Mouse (Mus musculus) cortical plate, adult 2 months (tissue): Measurements from ENCODE around the gene Olfr545. TPM values are rescaled to one million over a fixed set of nuclear protein-coding genes. Genes with fewer than 3 reads are reported as not detected.
A peak's percentile ranks its signal among the peaks of the same experiment; 100 is the strongest.

Experiments
- H3K27ac ChIP-seq: fragments of 200-500 bp; 2 replicates; pipeline ENCODE4 v1.5.1; 2012; ENCODE audit warnings: low read length, control low read depth, inconsistent platforms; ENCODE audit not compliant: insufficient read depth
- H3K4me1 ChIP-seq: fragments of 200-500 bp; 2 replicates; pipeline ENCODE4 v1.6.1; 2011; ENCODE audit warnings: low read length; ENCODE audit not compliant: control insufficient read depth, insufficient read depth
- H3K4me3 ChIP-seq: fragments of 200-500 bp; 2 replicates; pipeline ENCODE4 v1.5.1; 2011; ENCODE audit warnings: mild to moderate bottlenecking, low read length, control low read depth; ENCODE audit not compliant: insufficient read depth
- CTCF ChIP-seq: fragments of 200-500 bp; IDR thresholded peaks from 2 replicates; pipeline ENCODE4 v1.5.1; 2011; ENCODE audit warnings: mild to moderate bottlenecking, control low read depth, low read length; ENCODE audit not compliant: insufficient read depth; ENCODE audit errors: extremely low read depth
- POLR2A ChIP-seq: fragments of 200-500 bp; IDR thresholded peaks from 2 replicates; pipeline ENCODE4 v1.6.1; 2011; ENCODE audit warnings: mild to moderate bottlenecking, low read length, control low read depth; ENCODE audit not compliant: insufficient read depth; ENCODE audit errors: extremely low read depth
- polyA plus RNA-seq: library from polyadenylated mRNA; depleted of rRNA; stranded (reverse); fragments of >200 nt; gene quantifications from 2 replicates; pipeline ENCODE4 v1.2.3, GENCODE M21; 2012; rRNA removed

Olfr545 gene
- polyA plus RNA-seq, 1 experiment: not detected

DNA sequence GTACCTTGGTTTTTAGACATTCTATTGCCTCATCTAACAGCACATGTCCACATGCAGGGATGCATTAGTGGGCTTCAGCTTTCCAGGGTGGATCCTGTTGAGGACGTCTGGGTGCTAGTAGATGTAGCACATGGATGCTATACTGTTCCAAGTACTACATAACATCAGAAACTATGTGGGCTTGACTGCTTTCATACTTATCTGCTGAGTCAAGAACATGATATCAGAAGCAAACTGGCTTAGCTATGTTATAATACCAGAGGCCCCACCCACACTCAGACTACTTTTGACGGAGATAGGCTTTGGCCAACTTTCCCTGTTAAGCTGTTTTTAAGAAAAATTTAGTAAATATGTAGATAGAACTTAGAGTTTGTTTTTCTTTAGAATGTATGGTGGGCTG, 55.1 kb downstream of the Olfr545 start:
- TF ChIP-seq CTCF (no peak), POLR2A (no peak)
- no peak overlapping the region for H3K4me3 ChIP-seq
- H3K4me1 ChIP-seq: no peaks in the 10 kb centered on the region
- H3K27ac ChIP-seq: no peak overlapping the region

DNA sequence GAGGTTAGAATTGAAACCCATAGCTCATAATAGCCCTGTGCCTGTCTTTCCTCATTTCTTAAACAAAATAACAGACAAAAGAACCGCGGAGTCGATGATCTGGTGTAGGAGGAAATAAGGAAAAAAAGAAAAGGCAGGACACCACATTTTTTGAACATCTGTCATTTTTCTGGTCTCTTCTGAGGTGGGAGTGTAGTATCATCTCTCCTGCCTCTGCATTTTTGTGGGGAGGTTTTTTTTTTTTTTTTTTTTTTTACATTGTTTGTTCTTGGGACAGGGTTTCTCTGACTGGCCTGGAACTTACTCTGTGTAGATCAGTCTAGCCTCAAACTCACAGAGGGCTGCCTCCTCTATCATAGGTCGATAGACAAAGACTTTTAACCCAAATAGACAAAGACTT, 56.9 kb downstream of the Olfr545 start:
- Histone ChIP-seq H3K27ac (no peak overlapping the region), H3K4me1 (no peaks in the 10 kb centered on the region), H3K4me3 (peak overlapping the region; percentile 53; the same call in 1 of the 2 replicates)
- no peak for TF ChIP-seq CTCF
- no peak for TF ChIP-seq POLR2A

DNA sequence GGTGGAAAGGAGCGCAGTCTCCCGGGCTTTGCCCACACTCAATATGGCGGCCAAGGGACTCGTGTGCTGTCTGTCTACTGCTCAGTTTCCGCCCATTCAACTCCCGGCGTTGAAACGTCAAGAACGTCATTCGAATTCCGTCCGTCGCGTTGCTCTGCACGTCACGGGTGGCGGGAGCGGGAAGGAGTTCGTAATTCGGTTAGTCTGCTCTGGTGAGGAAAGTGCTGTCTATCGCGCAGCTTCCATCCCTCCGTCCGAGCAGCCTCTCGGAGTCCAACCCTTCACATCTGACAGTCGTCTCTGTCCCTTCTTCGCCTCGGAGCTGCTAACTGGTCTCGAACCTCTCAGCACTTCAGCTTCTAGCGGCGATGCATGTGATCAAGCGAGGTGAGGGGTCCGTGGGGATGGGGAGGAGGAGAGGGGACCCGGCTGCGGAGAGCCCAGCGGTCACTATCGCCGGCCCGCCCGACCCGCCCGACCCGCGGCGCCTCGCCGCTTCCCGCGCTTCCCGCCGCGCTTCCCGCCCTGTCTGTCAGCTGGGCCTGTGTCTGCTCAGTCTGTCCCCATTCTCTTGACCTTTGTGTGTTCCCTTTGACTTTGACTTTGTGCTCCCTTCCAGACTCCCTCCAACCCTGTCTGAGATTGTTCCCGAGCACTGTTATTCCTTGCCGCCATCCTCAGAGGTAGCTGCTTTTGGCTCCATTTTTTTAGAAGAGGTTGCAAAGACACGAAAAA, 57.5 kb downstream of the Olfr545 start, which contains the start of gene Rrm1:
Gene Rrm1 (plus strand): TSS at position 39 of the 735 bp plus-strand sequence.
- Histone ChIP-seq H3K4me1 (no peaks in the 10 kb centered on the region), H3K4me3 (peak within 1 kb of the TSS; percentile 53), H3K27ac (no peak within 1 kb of the TSS)
- TF ChIP-seq POLR2A: peak; percentile 23; the same call in 1 of the 2 replicates
- TF ChIP-seq CTCF: no peak

Other genes with a start within 250 kb of the Olfr545 start
- 50.9 and 55.1 TPM in 2 replicates for gene Rhog, start 243.5 kb downstream of the Olfr545 start, polyA plus RNA-seq
- 75.4 and 75.7 TPM in 2 replicates for gene Stim1, start 231.8 kb downstream of the Olfr545 start, polyA plus RNA-seq
- 11.0 and 12.5 TPM in 2 replicates for gene Rrm1, start 57.9 kb downstream of the Olfr545 start, polyA plus RNA-seq
- not detected in 2 replicates for gene Olfr543, start 17.9 kb downstream of the Olfr545 start, polyA plus RNA-seq
- gene Olfr544, start 11.3 kb downstream of the Olfr545 start, polyA plus RNA-seq: not detected in 2 replicates
- gene Olfr547, start 35.2 kb upstream of the Olfr545 start, polyA plus RNA-seq: not detected in 2 replicates
- gene Olfr548-ps1, start 41.3 kb upstream of the Olfr545 start, polyA plus RNA-seq: not detected in 2 replicates
- gene Olfr549, start 50.3 kb upstream of the Olfr545 start, polyA plus RNA-seq: not detected in 2 replicates
- 2.1 and 2.3 TPM in 2 replicates for gene Trim21, start 65.9 kb upstream of the Olfr545 start, polyA plus RNA-seq
- gene Olfr550, start 71.9 kb upstream of the Olfr545 start, polyA plus RNA-seq: 0.09 and 0.10 TPM in 2 replicates
- not detected in 2 replicates for gene Olfr551, start 92.3 kb upstream of the Olfr545 start, polyA plus RNA-seq
- gene Olfr552, start 98.2 kb upstream of the Olfr545 start, polyA plus RNA-seq: not detected in 2 replicates
- gene Olfr553, start 118.6 kb upstream of the Olfr545 start, polyA plus RNA-seq: not detected in 2 replicates
- not detected in 2 replicates for gene Olfr554, start 138.9 kb upstream of the Olfr545 start, polyA plus RNA-seq
- gene Olfr555, start 159.2 kb upstream of the Olfr545 start, polyA plus RNA-seq: not detected in 2 replicates
- not detected in 2 replicates for gene Olfr556, start 165.3 kb upstream of the Olfr545 start, polyA plus RNA-seq
- gene Trim68, start 187.8 kb upstream of the Olfr545 start, polyA plus RNA-seq: 15.8 and 16.8 TPM in 2 replicates
- 0.09 and 0.10 TPM in 2 replicates for gene Olfr557, start 196.3 kb upstream of the Olfr545 start, polyA plus RNA-seq
- gene Olfr558, start 202.6 kb upstream of the Olfr545 start, polyA plus RNA-seq: 0.40 and 0.47 TPM in 2 replicates
- gene Olfr33, start 219.5 kb upstream of the Olfr545 start, polyA plus RNA-seq: not detected in 2 replicates
- not detected in 2 replicates for gene Olfr559, start 227.9 kb upstream of the Olfr545 start, polyA plus RNA-seq